Mouse (Mus musculus) heart, postnatal 14 days (tissue): Measurements from ENCODE around the gene Pdgfc. TPM values are rescaled to one million over a fixed set of nuclear protein-coding genes. Genes with fewer than 3 reads are reported as not detected.

ENCODE experiments used
- DNase-seq, 2 experiments: peaks; one replicate each; pipeline ENCODE4 v3.0.0; 2021 to 2022
- intact Hi-C: fragments of 180-260 bp; cut with DNase I; formaldehyde crosslinking; loops from one replicate; pipeline ENCODE4 v1.15.1; 2025
- total RNA-seq, 2 experiments: library from RNA; stranded (reverse); gene quantifications; 2 replicates each; pipeline ENCODE4 v1.2.3; 2021

The Pdgfc gene
- total RNA-seq, 2 experiments from 2014 or later: 2.1 to 3.7 TPM

GRCm38 (mm10) chr3:81044653-81045343 lies 8.6 kb downstream of the Pdgfc start:
- intact Hi-C loops: no loop called here
- no peak for DNase-seq

- intact Hi-C loops: no loop called here
- DNase-seq: no peak
Measured at GRCm38 (mm10) chr3:81045344-81046050, 9.3 kb downstream of the Pdgfc start.

- no peak for DNase-seq
- intact Hi-C loops: no loop called here
Measured at GRCm38 (mm10) chr3:81046652-81047607, 10.7 kb downstream of the Pdgfc start.

- intact Hi-C loops: no loop called here
Measured at GRCm38 (mm10) chr3:81051522-81051921, 15.3 kb downstream of the Pdgfc start.

GRCm38 (mm10) chr3:81052422-81052821 lies 16.2 kb downstream of the Pdgfc start:
- intact Hi-C loops: no loop called here
- no peak for DNase-seq

More at GRCm38 (mm10) chr3:81051522-81051921, 15.3 kb downstream of the Pdgfc start:
- DNase-seq: no peak

- intact Hi-C loops: no loop called here
- DNase-seq: no peak
Measured at GRCm38 (mm10) chr3:81054074-81054473, 17.9 kb downstream of the Pdgfc start.

- DNase-seq: no peak
Measured at GRCm38 (mm10) chr3:81057719-81058118, 21.5 kb downstream of the Pdgfc start.

GRCm38 (mm10) chr3:81058527-81059031 lies 22.4 kb downstream of the Pdgfc start:
- no peak for DNase-seq
- intact Hi-C loops: no loop called here

More at GRCm38 (mm10) chr3:81057719-81058118, 21.5 kb downstream of the Pdgfc start:
- intact Hi-C loops: no loop called here

- intact Hi-C loops: no loop called here
Measured at GRCm38 (mm10) chr3:81068550-81068949, 32.3 kb downstream of the Pdgfc start.

GRCm38 (mm10) chr3:81101136-81101535 lies 64.9 kb downstream of the Pdgfc start:
- intact Hi-C loops: no loop called here
- no peak for DNase-seq

More at GRCm38 (mm10) chr3:81068550-81068949, 32.3 kb downstream of the Pdgfc start:
- no peak for DNase-seq

GRCm38 (mm10) chr3:81102158-81102876 lies 66.1 kb downstream of the Pdgfc start:
- intact Hi-C loops: no loop called here
- no peak for DNase-seq

GRCm38 (mm10) chr3:81102877-81103420 lies 66.7 kb downstream of the Pdgfc start:
- intact Hi-C loops: no loop called here
- DNase-seq: no peak

GRCm38 (mm10) chr3:81107515-81107914 lies 71.3 kb downstream of the Pdgfc start:
- no peak for DNase-seq
- intact Hi-C loops: no loop called here

GRCm38 (mm10) chr3:81110968-81111367 lies 74.8 kb downstream of the Pdgfc start:
- intact Hi-C loops: no loop called here
- DNase-seq: no peak

- no peak for DNase-seq
Measured at GRCm38 (mm10) chr3:81112892-81113291, 76.7 kb downstream of the Pdgfc start.

GRCm38 (mm10) chr3:81120664-81121063 lies 84.4 kb downstream of the Pdgfc start:
- no peak for DNase-seq
- intact Hi-C loops: no loop called here

More at GRCm38 (mm10) chr3:81112892-81113291, 76.7 kb downstream of the Pdgfc start:
- intact Hi-C loops: no loop called here

- DNase-seq: no peak
- intact Hi-C loops: no loop called here
Measured at GRCm38 (mm10) chr3:81121731-81122130, 85.5 kb downstream of the Pdgfc start.

GRCm38 (mm10) chr3:81123461-81123860 lies 87.2 kb downstream of the Pdgfc start:
- DNase-seq: no peak
- intact Hi-C loops: no loop called here

- DNase-seq: no peak
- intact Hi-C loops: no loop called here
Measured at GRCm38 (mm10) chr3:81127013-81127412, 90.8 kb downstream of the Pdgfc start.

- no peak for DNase-seq
- intact Hi-C loops: no loop called here
Measured at GRCm38 (mm10) chr3:81136985-81137384, 100.8 kb downstream of the Pdgfc start.
